Mouse (Mus musculus) kidney, embryonic 15.5 days (tissue): ENCODE results near the gene Hes5. TPM values are rescaled to one million over a fixed set of nuclear protein-coding genes. Genes with fewer than 3 reads are reported as not detected.

Source experiments
- ATAC-seq: fragments of 200-750 bp; cut with Nextera tagmentation; replicated peaks from 2 replicates; pipeline ENCODE4 v1.8.0; 2017; ENCODE audit warnings: moderate TSS enrichment; ENCODE audit not compliant: low FRiP score
- H3K27ac ChIP-seq: fragments of 300-500 bp; sonication (generic); 2 replicates; pipeline ENCODE4 v1.5.1; 2015; ENCODE audit warnings: mild to moderate bottlenecking, inconsistent platforms
- H3K27me3 ChIP-seq: fragments of 300-500 bp; sonication (generic); 2 replicates; pipeline ENCODE4 v1.6.1; 2015; ENCODE audit warnings: inconsistent platforms
- H3K36me3 ChIP-seq: fragments of 300-500 bp; sonication (generic); 2 replicates; pipeline ENCODE4 v1.6.1; 2015; ENCODE audit warnings: inconsistent platforms
- H3K4me1 ChIP-seq: fragments of 300-500 bp; sonication (generic); 2 replicates; pipeline ENCODE4 v1.6.1; 2015; ENCODE audit warnings: inconsistent platforms
- H3K4me2 ChIP-seq: fragments of 300-500 bp; sonication (generic); 2 replicates; pipeline ENCODE4 v1.6.1; 2015; ENCODE audit warnings: moderate library complexity, mild to moderate bottlenecking, inconsistent platforms
- H3K4me3 ChIP-seq: fragments of 300-500 bp; sonication (generic); replicated peaks from 2 replicates; pipeline ENCODE4 v1.5.1; 2015; ENCODE audit warnings: mild to moderate bottlenecking, inconsistent platforms
- H3K9ac ChIP-seq: fragments of 300-500 bp; sonication (generic); 2 replicates; pipeline ENCODE4 v1.6.1; 2015; ENCODE audit warnings: mild to moderate bottlenecking, inconsistent platforms
- H3K9me3 ChIP-seq: fragments of 300-500 bp; sonication (generic); replicated peaks from 2 replicates; pipeline ENCODE4 v1.6.1; 2016; ENCODE audit warnings: inconsistent platforms
- WGBS: fragments of 180-500 bp; shearing (Covaris S2); methylation state at CpG from one replicate; pipeline ENCODE4 v1.1.7; 2015; ENCODE audit warnings: mixed read lengths; 5-methylcytosine and 5-hydroxymethylcytosine counted together
- polyA plus RNA-seq: library from polyadenylated mRNA; unstranded; fragments of >200 nt; fragmentation: Nextera tagmentation; extraction: Ambion mirVana; gene quantifications from 2 replicates; pipeline ENCODE4 v1.2.1, GENCODE M21; 2015

Hes5 gene
- polyA plus RNA-seq, 1 experiment from 2014 or later, result 19.6 TPM

DNA sequence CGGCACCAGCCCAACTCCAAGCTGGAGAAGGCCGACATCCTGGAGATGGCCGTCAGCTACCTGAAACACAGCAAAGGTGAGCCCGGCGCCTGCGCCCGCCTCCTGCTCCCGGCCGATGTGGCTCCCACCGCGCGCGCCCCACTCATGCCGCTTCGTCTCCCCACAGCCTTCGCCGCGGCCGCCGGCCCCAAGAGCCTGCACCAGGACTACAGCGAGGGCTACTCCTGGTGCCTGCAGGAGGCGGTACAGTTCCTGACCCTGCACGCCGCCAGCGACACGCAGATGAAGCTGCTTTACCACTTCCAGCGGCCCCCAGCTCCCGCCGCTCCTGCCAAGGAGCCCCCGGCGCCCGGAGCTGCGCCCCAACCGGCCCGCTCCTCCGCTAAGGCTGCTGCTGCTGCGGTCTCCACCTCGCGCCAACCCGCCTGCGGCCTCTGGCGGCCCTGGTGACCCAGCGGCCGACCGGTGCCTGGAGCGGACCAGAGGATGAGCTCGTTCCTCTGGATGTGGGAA is 559 bp downstream of the Hes5 start:
- Histone ChIP-seq H3K4me2 (peak overlapping the region; percentile 77), H3K4me1 (peaks cover 86% of the 10 kb centered on the region), H3K4me3 (peak overlapping the region; percentile 90), H3K9me3 (no peaks in the 10 kb centered on the region), H3K36me3 (peaks cover 3% of the 10 kb centered on the region; the same call in 1 of the 2 replicates), H3K9ac (peak overlapping the region; percentile 43), H3K27ac (peak overlapping the region; percentile 28; the same call in 1 of the 2 replicates), H3K27me3 (peaks cover 71% of the 10 kb centered on the region)
- WGBS, result under 1% methylated on average over 47 of the region's 47 CpGs
- ATAC-seq, result no peak

GRCm38 (mm10) chr4:154961911-154962310 is 1.2 kb downstream of the Hes5 start:
- H3K4me1 ChIP-seq, result peaks cover 87% of the 10 kb centered on the region
- H3K9ac ChIP-seq, result peak overlapping the region; percentile 43; the same call in 1 of the 2 replicates
- peak overlapping the region; percentile 90 for H3K4me3 ChIP-seq
- peaks cover 9% of the 10 kb centered on the region; the same call in 1 of the 2 replicates for H3K36me3 ChIP-seq
- H3K9me3 ChIP-seq, result no peaks in the 10 kb centered on the region
- no peak for ATAC-seq
- H3K4me2 ChIP-seq, result peak overlapping the region; percentile 77
- H3K27ac ChIP-seq, result no peak overlapping the region
- peaks cover 66% of the 10 kb centered on the region for H3K27me3 ChIP-seq
- WGBS, result 23% methylated on average over 13 of the region's 13 CpGs

- no peak overlapping the region for H3K27ac ChIP-seq
- ATAC-seq, result no peak
- WGBS, result 84% methylated on average over 7 of the region's 7 CpGs
- H3K4me2 ChIP-seq, result peak overlapping the region; percentile 77
- H3K9me3 ChIP-seq, result no peaks in the 10 kb centered on the region
- H3K36me3 ChIP-seq, result peaks cover 13% of the 10 kb centered on the region; the same call in 1 of the 2 replicates
- no peak overlapping the region for H3K9ac ChIP-seq
- peak overlapping the region; percentile 90 for H3K4me3 ChIP-seq
- peaks cover 82% of the 10 kb centered on the region for H3K4me1 ChIP-seq
- H3K27me3 ChIP-seq, result peaks cover 59% of the 10 kb centered on the region
Measured at GRCm38 (mm10) chr4:154962683-154963082, 2.0 kb downstream of the Hes5 start.

- H3K27me3 ChIP-seq, result peaks cover 52% of the 10 kb centered on the region
- H3K4me1 ChIP-seq, result peaks cover 76% of the 10 kb centered on the region
Measured at GRCm38 (mm10) chr4:154963190-154963836, 2.6 kb downstream of the Hes5 start.

GRCm38 (mm10) chr4:154963901-154964580 is 3.3 kb downstream of the Hes5 start, which contains the start of gene Pank4:
Pank4 (plus strand) TSS chr4:154964123.
- Histone ChIP-seq H3K9ac (peak within 1 kb of the TSS; percentile 88), H3K9me3 (no peaks in the 10 kb centered on the region), H3K27me3 (peaks cover 45% of the 10 kb centered on the region), H3K36me3 (peaks cover 16% of the 10 kb centered on the region), H3K27ac (peak within 1 kb of the TSS; percentile 93), H3K4me3 (peak within 1 kb of the TSS; percentile 90), H3K4me1 (peaks cover 68% of the 10 kb centered on the region), H3K4me2 (peak within 1 kb of the TSS; percentile 77)
- ATAC-seq, result peak; percentile 94
- under 1% methylated on average over 64 of the region's 66 CpGs for WGBS

More at GRCm38 (mm10) chr4:154963190-154963836, 2.6 kb downstream of the Hes5 start:
- H3K4me3 ChIP-seq, result peak overlapping the region; percentile 90
- H3K36me3 ChIP-seq, result peaks cover 13% of the 10 kb centered on the region; the same call in 1 of the 2 replicates
- 14% methylated on average over 11 of the region's 11 CpGs for WGBS
- no peak for ATAC-seq
- peak overlapping the region; percentile 93; the same call in 1 of the 2 replicates for H3K27ac ChIP-seq
- H3K9ac ChIP-seq, result peak overlapping the region; percentile 88; the same call in 1 of the 2 replicates
- H3K9me3 ChIP-seq, result no peaks in the 10 kb centered on the region
- H3K4me2 ChIP-seq, result peak overlapping the region; percentile 77

DNA sequence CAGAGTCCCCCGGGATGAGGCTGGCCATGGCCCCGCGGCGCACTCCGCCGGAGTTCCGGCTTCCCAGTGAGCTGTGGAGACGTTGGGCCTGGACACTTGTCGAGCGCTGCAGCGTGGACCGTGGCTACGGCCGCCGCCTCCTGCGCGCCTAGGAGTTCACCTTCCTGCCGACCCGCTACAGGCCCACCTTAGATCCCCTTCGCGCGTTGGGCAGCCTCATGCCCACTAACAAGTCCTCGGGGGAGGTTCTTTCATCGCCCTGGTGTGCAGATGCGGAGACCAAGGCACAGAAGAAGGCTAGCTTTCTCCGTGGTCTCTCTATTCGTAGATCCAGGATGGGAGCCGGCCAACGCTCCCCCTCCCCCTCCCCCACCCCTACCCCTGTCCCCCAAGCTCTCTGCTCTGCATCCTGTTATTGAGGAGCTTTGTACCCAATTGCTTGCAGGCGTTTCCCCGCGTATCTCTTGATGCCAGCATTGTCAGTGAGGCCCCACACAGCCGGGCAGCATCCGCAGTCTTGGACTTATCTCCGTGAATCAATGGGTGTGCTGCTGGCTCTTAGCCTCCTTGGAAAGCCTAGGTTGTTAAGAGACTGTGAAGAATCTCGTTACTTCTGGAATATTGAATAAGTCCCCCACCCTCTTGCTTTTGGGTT is 4.0 kb downstream of the Hes5 start:
- Histone ChIP-seq H3K4me2 (peak overlapping the region; percentile 77), H3K4me3 (peak overlapping the region; percentile 90), H3K4me1 (peaks cover 65% of the 10 kb centered on the region), H3K27me3 (peaks cover 38% of the 10 kb centered on the region), H3K9ac (peak overlapping the region; percentile 88), H3K27ac (peak overlapping the region; percentile 93), H3K9me3 (no peaks in the 10 kb centered on the region), H3K36me3 (peaks cover 23% of the 10 kb centered on the region)
- WGBS, result 2% methylated on average over 35 of the region's 36 CpGs
- ATAC-seq, result no peak

- no peak for ATAC-seq
- peak overlapping the region; percentile 90 for H3K4me3 ChIP-seq
- H3K27ac ChIP-seq, result no peak overlapping the region
- 73% methylated on average over 3 of the region's 3 CpGs for WGBS
- peaks cover 53% of the 10 kb centered on the region for H3K4me1 ChIP-seq
- H3K4me2 ChIP-seq, result peak overlapping the region; percentile 77
- no peaks in the 10 kb centered on the region for H3K9me3 ChIP-seq
- H3K9ac ChIP-seq, result 0 out of 2 replicates have a peak overlapping the region, but pooled peaks have one; percentile 26
- H3K27me3 ChIP-seq, result peaks cover 27% of the 10 kb centered on the region
- peaks cover 34% of the 10 kb centered on the region for H3K36me3 ChIP-seq
Measured at GRCm38 (mm10) chr4:154965856-154966255, 5.1 kb downstream of the Hes5 start.

- no peak overlapping the region for H3K4me3 ChIP-seq
- no peak overlapping the region for H3K27ac ChIP-seq
- no peak for ATAC-seq
- peaks cover 14% of the 10 kb centered on the region for H3K27me3 ChIP-seq
- 63% methylated on average over 5 of the region's 5 CpGs for WGBS
- H3K9me3 ChIP-seq, result no peaks in the 10 kb centered on the region
- no peak overlapping the region for H3K9ac ChIP-seq
- peaks cover 40% of the 10 kb centered on the region for H3K4me1 ChIP-seq
- peaks cover 47% of the 10 kb centered on the region for H3K36me3 ChIP-seq
- H3K4me2 ChIP-seq, result no peak overlapping the region
Measured at GRCm38 (mm10) chr4:154967173-154967572, 6.5 kb downstream of the Hes5 start.

- Histone ChIP-seq H3K4me1 (no peaks in the 10 kb centered on the region), H3K4me2 (no peak overlapping the region), H3K9me3 (no peaks in the 10 kb centered on the region), H3K9ac (no peak overlapping the region), H3K36me3 (peaks cover 89% of the 10 kb centered on the region), H3K27me3 (no peaks in the 10 kb centered on the region), H3K27ac (no peak overlapping the region), H3K4me3 (no peak overlapping the region)
- ATAC-seq, result no peak
- WGBS, result 94% methylated on average over 12 of the region's 12 CpGs
Measured at GRCm38 (mm10) chr4:154972546-154972945, 11.8 kb downstream of the Hes5 start.

GRCm38 (mm10) chr4:154974163-154974611 is 13.5 kb downstream of the Hes5 start:
- H3K9ac ChIP-seq, result no peak overlapping the region
- no peaks in the 10 kb centered on the region for H3K27me3 ChIP-seq
- H3K9me3 ChIP-seq, result no peaks in the 10 kb centered on the region
- no peak for ATAC-seq
- no peak overlapping the region for H3K4me3 ChIP-seq
- peaks cover 100% of the 10 kb centered on the region for H3K36me3 ChIP-seq
- H3K27ac ChIP-seq, result no peak overlapping the region
- no peaks in the 10 kb centered on the region for H3K4me1 ChIP-seq
- WGBS, result 79% methylated on average over 11 of the region's 11 CpGs
- no peak overlapping the region for H3K4me2 ChIP-seq

DNA sequence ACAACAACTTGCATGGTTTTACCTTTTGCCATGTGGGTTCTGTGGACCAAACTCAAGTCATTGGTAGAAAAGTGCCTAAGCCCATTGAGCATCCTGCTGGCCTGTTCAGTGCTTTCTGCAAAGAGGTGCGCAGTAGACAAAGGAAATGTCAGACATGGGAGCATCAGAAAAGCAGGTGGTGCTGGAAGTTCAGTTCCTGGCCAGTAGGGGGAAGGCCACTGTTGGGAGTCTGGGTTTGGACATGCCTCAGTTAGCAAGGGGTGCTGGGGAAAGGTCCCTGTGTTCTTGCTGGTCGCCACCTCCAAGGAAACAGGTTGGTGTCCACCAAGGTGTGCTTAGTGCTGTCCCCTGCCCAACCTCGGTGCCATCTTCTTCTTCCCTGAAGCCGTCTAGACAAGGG is 19.4 kb downstream of the Hes5 start:
- ATAC-seq, result no peak
- H3K27me3 ChIP-seq, result peaks cover 19% of the 10 kb centered on the region
- H3K4me3 ChIP-seq, result no peak overlapping the region
- H3K27ac ChIP-seq, result no peak overlapping the region
- peaks cover 63% of the 10 kb centered on the region for H3K36me3 ChIP-seq
- H3K4me1 ChIP-seq, result peaks cover 6% of the 10 kb centered on the region
- 86% methylated on average over 4 of the region's 4 CpGs for WGBS
- H3K9ac ChIP-seq, result no peak overlapping the region
- no peak overlapping the region for H3K4me2 ChIP-seq
- no peaks in the 10 kb centered on the region for H3K9me3 ChIP-seq
